Mouse (Mus musculus) urinary bladder, postnatal 14 days (tissue): ENCODE data around the gene Spop.
A peak's percentile ranks its signal among the peaks of the same experiment; 100 is the strongest.

Experiments used
- DNase-seq: peaks from one replicate; pipeline ENCODE4 v3.0.0; 2021; ENCODE audit warnings: low spot score

The Spop gene

DNA sequence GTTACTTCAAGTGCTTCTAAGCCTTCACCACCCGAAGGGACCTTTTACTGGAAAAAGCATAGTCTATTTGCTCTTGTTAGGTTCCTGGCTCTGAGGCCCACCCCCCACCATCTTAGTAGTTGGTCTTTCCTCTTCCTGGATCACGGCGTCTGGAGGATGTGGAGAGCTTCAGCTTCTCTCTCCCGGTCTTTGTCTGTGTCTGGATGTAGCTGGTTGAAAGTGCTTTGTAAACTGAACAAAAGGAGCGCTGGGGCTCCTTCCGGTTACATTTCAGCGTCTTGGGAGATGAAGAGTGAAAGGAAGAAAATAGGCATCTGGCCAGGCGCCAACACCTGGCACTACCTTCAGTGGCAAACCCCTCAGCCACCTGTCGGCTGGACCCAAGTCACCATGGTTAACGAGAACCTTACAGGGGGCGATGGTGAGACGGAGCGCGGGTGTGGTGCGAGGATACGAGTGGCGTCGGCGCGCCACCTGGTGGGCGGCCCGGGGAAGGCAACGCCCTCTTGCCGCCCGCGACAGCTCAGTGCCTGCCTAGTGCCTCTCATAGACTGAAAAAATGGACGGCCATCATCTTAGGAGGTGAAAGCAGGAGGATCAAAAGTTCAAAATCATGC lies 106.7 kb downstream of the Spop start:
- peak; percentile 88 for DNase-seq

DNA sequence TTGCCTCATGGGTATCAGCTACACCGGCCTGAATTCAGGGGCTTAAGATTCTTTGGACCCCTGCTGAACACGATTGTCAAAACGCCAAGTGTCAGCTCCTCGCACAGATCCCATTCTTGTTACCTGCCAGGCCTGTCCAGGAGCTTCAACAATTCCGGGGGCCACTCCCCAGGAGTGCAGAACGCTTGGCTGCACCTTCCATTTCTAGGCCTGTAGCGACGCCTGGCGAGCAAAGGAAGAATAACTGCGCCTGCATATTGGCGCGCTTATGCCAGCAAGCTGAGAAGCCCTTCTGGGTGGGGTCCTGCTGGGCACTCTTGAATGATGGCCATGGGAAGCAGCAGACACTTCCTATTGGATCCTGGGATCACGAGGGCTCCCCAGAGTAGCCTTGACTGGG lies 107.7 kb downstream of the Spop start:
- DNase-seq: peak; percentile 77

GRCm38 (mm10) chr11:95527307-95527706 lies 113.4 kb downstream of the Spop start:
- DNase-seq: no peak

DNA sequence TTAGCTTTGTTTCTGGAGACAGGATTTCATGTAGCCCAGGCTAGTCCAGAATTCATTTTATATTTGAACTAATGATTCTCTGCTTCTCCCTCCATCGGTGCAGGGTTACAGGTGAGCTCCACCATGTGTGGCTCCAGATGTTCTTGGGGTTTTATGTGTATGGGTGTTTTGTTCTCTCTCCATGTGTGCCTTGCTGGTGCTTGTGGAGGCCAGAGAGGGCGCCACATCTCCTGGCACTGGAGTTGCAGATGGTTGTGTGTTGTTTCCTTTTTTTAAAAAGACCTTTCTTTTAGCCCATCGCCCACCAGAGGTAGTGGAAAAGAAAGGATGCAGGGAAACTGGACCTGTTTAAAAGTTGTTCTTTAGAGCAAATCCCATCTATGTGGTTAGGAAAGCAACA lies 114.4 kb downstream of the Spop start:
- DNase-seq: no peak

DNA sequence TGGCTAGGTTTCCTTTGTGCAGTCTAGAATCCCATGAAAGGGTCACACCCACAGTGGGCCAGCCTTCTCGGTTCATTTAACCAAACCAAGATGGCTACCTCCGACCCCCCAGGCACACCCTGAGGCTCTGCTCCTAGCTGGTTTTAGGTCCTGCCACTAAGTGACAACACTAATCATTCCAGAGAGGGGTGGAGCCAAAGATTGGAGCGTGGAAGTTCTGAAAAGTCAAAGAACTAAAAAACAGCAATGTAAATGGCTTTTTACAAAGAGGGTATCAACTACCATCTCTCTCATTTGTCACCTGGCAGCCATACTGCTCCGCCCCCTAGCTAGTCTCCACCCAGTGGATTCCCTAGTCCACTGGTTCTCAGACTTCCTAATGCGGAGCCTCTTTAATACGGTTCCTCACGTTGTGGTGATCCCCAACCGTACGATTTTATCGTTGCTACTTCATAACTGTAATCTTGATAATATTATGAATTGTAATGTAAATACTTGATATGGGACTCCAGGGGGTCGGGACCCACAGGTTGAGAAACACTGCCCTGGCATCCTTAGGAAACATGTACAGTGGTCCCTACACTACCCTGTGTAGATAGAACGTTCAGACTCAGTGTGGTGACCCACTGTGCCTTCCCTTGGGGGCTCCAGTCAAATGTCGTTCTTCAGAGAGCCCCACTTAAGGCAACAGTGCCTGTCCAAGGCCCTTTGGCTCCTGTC lies 118.6 kb downstream of the Spop start:
- no peak for DNase-seq

- peak; percentile 93 for DNase-seq
Measured at GRCm38 (mm10) chr11:95533484-95534160, 119.7 kb downstream of the Spop start.

DNA sequence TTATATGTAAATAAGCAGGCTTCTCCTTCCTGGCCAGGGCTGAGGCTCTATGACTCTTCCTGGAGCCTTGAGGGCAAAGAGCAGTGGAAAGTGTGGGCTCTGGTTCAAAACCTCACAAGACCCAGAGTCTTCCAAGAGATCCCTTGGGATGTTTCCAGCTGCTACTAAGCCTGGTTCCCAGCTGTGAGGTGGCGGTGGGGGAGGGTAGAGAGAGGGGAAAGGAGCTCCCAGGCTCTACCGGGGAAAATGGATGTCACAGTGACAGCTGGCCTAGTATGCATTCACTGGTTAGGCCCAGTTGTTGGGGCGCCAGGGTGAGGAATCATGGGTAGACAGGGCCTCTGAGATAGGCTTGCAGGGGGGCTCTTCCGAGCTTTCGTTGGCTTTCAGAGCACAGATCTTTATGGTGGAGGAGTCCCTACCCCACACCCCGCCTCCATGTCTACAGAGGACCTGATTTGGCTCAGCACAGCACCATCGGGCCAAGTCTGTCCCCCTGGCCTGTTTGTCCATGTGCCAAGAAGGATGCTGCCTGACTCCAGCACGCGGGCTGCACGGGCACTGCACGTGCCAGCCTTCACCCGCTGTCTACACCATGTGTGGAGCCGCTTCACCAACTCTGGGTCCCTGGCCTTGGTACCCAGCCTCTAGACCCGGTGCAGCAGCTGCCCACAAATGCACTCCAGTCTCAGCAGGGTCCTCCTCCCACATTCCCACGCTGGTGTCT lies 124.7 kb downstream of the Spop start:
- DNase-seq: no peak

DNA sequence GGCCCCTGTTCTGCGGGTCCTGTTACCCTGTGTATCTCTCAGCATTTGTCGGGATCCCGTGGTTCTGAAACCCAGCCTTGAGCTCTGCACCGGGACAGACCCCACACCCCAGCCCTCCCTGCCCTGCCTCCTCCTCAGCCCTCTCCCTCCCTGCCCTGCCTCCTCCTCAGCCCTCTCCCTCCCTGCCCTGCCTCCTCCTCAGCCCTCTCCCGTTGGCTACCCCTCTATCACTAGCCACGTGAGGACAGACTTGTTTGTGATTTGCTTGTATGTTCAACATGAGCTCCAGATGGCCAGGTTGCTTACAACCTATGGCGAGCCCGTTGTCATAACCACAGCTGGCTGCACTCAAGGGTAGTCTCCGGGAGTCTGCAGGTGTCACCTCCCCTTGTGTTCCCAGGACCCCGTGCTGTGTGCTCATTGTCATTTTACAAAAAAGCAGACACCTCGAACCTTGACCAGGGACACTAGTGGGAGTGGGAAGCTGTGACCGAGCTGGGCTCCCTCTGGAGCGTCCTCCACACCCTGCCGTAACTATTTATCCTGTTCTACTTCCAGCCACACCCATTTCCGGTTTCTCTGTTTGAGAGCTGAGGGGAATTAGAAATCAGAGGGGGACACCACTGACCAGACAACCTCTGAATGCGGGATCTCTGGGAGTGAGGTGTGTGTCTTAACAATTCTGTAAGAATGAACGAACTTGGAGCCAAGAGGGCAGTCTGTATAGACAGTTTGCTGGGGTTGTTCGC lies 126.9 kb downstream of the Spop start:
- no peak for DNase-seq
